Mouse (Mus musculus) MEL (cell line): ENCODE data around the gene Mif. TPM values are rescaled to one million over a fixed set of nuclear protein-coding genes. Genes with fewer than 3 reads are reported as not detected.
A peak's percentile ranks its signal among the peaks of the same experiment; 100 is the strongest.

Source experiments
- DNase-seq: peaks from one replicate; pipeline ENCODE4 v3.0.0; 2011; ENCODE audit warnings: low read depth, low spot score
- H3K27ac ChIP-seq: 2 replicates; pipeline ENCODE4 v1.5.1; 2012; ENCODE audit warnings: low read depth, mild to moderate bottlenecking, control low read depth, low read length, moderate library complexity; ENCODE audit not compliant: control insufficient read depth
- H3K27me3 ChIP-seq, 2 experiments: fragments of 150-350 bp in 1 of 2; sonication (generic) in 1 of 2; 2 replicates each; pipeline ENCODE4 v1.6.1; 2012; ENCODE audit warnings: low read length in 2 of 2, mild to moderate bottlenecking in 2 of 2, improper control_type of control experiment in 1 of 2, moderate library complexity in 1 of 2; ENCODE audit not compliant: insufficient read depth in 2 of 2, control insufficient read depth in 1 of 2
- H3K36me3 ChIP-seq, 2 experiments: 2 replicates each; pipeline ENCODE4 v1.6.1; 2012 to 2014; ENCODE audit warnings: low read length in 2 of 2, improper control_type of control experiment in 1 of 2, inconsistent platforms in 1 of 2, mild to moderate bottlenecking in 1 of 2; ENCODE audit not compliant: insufficient read depth in 2 of 2, control insufficient read depth in 1 of 2
- H3K4me1 ChIP-seq, 2 experiments: fragments of 150-350 bp in 1 of 2; sonication (generic) in 1 of 2; 2 replicates each; pipeline ENCODE4 v1.6.1; 2012; ENCODE audit warnings: low read length in 2 of 2, improper control_type of control experiment in 1 of 2, mild to moderate bottlenecking in 1 of 2; ENCODE audit not compliant: insufficient read depth in 2 of 2, control insufficient read depth in 1 of 2
- H3K4me3 ChIP-seq, 2 experiments: fragments of 150-350 bp in 1 of 2; sonication (generic) in 1 of 2; 2 replicates each; pipeline ENCODE4 v1.5.1; 2012; ENCODE audit warnings: low read depth in 2 of 2, low read length in 2 of 2, mild to moderate bottlenecking in 2 of 2, moderate library complexity in 2 of 2, control low read depth in 1 of 2, improper control_type of control experiment in 1 of 2; ENCODE audit not compliant: control insufficient read depth in 1 of 2, insufficient read depth in 1 of 2
- H3K79me2 ChIP-seq: 2 replicates; pipeline ENCODE4 v1.6.1; 2012; ENCODE audit warnings: mild to moderate bottlenecking, low read length, moderate library complexity; ENCODE audit not compliant: control insufficient read depth, poor library complexity, insufficient read depth
- H3K9ac ChIP-seq: 2 replicates; pipeline ENCODE4 v1.6.1; 2012; ENCODE audit warnings: low read depth, mild to moderate bottlenecking, control low read depth, low read length, moderate library complexity; ENCODE audit not compliant: control insufficient read depth, poor library complexity, severe bottlenecking
- H3K9me3 ChIP-seq: fragments of 150-350 bp; sonication (generic); replicated peaks from 2 replicates; pipeline ENCODE4 v1.6.1; 2012; ENCODE audit warnings: mild to moderate bottlenecking, low read length, improper control_type of control experiment, moderate library complexity; ENCODE audit not compliant: insufficient read depth
- CHD1 ChIP-seq: IDR thresholded peaks from 2 replicates; pipeline ENCODE4 v1.6.1; 2012; ENCODE audit warnings: low read depth, mild to moderate bottlenecking, inconsistent platforms, low read length, improper control_type of control experiment
- CHD2 ChIP-seq: IDR thresholded peaks from 2 replicates; pipeline ENCODE4 v1.6.1; 2011; ENCODE audit warnings: low read length, improper control_type of control experiment
- CTCF ChIP-seq, 3 experiments: IDR thresholded peaks in 2 of 3; conservative IDR thresholded peaks in 1 of 3; 2 replicates each; pipeline ENCODE4 v1.5.1; 2011 to 2012; ENCODE audit warnings: low read length in 3 of 3, low read depth in 2 of 3, mild to moderate bottlenecking in 2 of 3, improper control_type of control experiment in 1 of 3, inconsistent platforms in 1 of 3, mixed read lengths in 1 of 3, moderate library complexity in 1 of 3; ENCODE audit not compliant: control insufficient read depth in 1 of 3, insufficient read depth in 1 of 3, poor library complexity in 1 of 3, severe bottlenecking in 1 of 3
- E2F4 ChIP-seq: IDR thresholded peaks from 2 replicates; pipeline ENCODE4 v1.6.1; 2011; ENCODE audit warnings: low read depth, low read length, improper control_type of control experiment, borderline replicate concordance
- ELF1 ChIP-seq: IDR thresholded peaks from 2 replicates; pipeline ENCODE4 v1.6.1; 2014; ENCODE audit warnings: low read depth, mild to moderate bottlenecking, inconsistent platforms, low read length, improper control_type of control experiment, moderate library complexity
- EP300 ChIP-seq, 2 experiments: IDR thresholded peaks; 2 replicates each; pipeline ENCODE4 v1.6.1; 2011; ENCODE audit warnings: improper control_type of control experiment in 2 of 2, low read length in 2 of 2, low read depth in 1 of 2, mild to moderate bottlenecking in 1 of 2
- ETS1 ChIP-seq: IDR thresholded peaks from 2 replicates; pipeline ENCODE4 v1.6.1; 2012; ENCODE audit warnings: low read depth, mild to moderate bottlenecking, inconsistent platforms, low read length, improper control_type of control experiment, moderate library complexity
- GABPA ChIP-seq: IDR thresholded peaks from 2 replicates; pipeline ENCODE4 v1.6.1; 2012; ENCODE audit warnings: low read depth, mild to moderate bottlenecking, inconsistent platforms, low read length, improper control_type of control experiment, moderate library complexity
- GATA1 ChIP-seq: IDR thresholded peaks from 2 replicates; pipeline ENCODE4 v1.6.1; 2011; ENCODE audit warnings: low read depth, low read length, improper control_type of control experiment
- JUND ChIP-seq: IDR thresholded peaks from 2 replicates; pipeline ENCODE4 v1.6.1; 2011; ENCODE audit warnings: low read depth, mild to moderate bottlenecking, improper control_type of control experiment, low read length
- MAFK ChIP-seq: IDR thresholded peaks from 2 replicates; pipeline ENCODE4 v1.6.1; 2011; ENCODE audit warnings: low read depth, mild to moderate bottlenecking, low read length, improper control_type of control experiment, borderline replicate concordance
- MAX ChIP-seq: IDR thresholded peaks from 2 replicates; pipeline ENCODE4 v1.6.1; 2011; ENCODE audit warnings: low read length, improper control_type of control experiment
- MAZ ChIP-seq: IDR thresholded peaks from 2 replicates; pipeline ENCODE4 v1.6.1; 2012; ENCODE audit warnings: low read depth, mild to moderate bottlenecking, inconsistent platforms, low read length, improper control_type of control experiment
- MXI1 ChIP-seq: IDR thresholded peaks from 2 replicates; pipeline ENCODE4 v1.6.1; 2011; ENCODE audit warnings: mild to moderate bottlenecking, low read depth, low read length, improper control_type of control experiment
- MYB ChIP-seq: IDR thresholded peaks from 2 replicates; pipeline ENCODE4 v1.6.1; 2011; ENCODE audit warnings: mild to moderate bottlenecking, low read depth, low read length, improper control_type of control experiment
- MYC ChIP-seq: IDR thresholded peaks from 2 replicates; pipeline ENCODE4 v1.6.1; 2011; ENCODE audit warnings: low read depth, mild to moderate bottlenecking, low read length, improper control_type of control experiment, moderate library complexity
- NELFE ChIP-seq: IDR thresholded peaks from 2 replicates; pipeline ENCODE4 v1.6.1; 2011; ENCODE audit warnings: low read depth, low read length, improper control_type of control experiment
- POLR2A ChIP-seq, 2 experiments: IDR thresholded peaks; 2 replicates each; pipeline ENCODE4 v1.6.1; 2011 to 2012; ENCODE audit warnings: low read length in 2 of 2, mild to moderate bottlenecking in 2 of 2, control low read depth in 1 of 2, improper control_type of control experiment in 1 of 2, low read depth in 1 of 2, moderate library complexity in 1 of 2; ENCODE audit not compliant: control insufficient read depth in 1 of 2, insufficient read depth in 1 of 2, poor library complexity in 1 of 2
- POLR2AphosphoS2 ChIP-seq: IDR thresholded peaks from 2 replicates; pipeline ENCODE4 v1.6.1; 2011; ENCODE audit warnings: low read length, improper control_type of control experiment
- RCOR1 ChIP-seq: IDR thresholded peaks from 2 replicates; pipeline ENCODE4 v1.6.1; 2012; ENCODE audit warnings: low read depth, mild to moderate bottlenecking, inconsistent platforms, low read length, improper control_type of control experiment
- SIN3A ChIP-seq: IDR thresholded peaks from 2 replicates; pipeline ENCODE4 v1.6.1; 2012; ENCODE audit warnings: low read length, improper control_type of control experiment, inconsistent platforms
- TAL1 ChIP-seq: IDR thresholded peaks from 2 replicates; pipeline ENCODE4 v1.6.1; 2012; ENCODE audit warnings: mild to moderate bottlenecking, inconsistent platforms, low read length, moderate library complexity, mixed read lengths
- TCF12 ChIP-seq: IDR thresholded peaks from 2 replicates; pipeline ENCODE4 v1.6.1; 2014; ENCODE audit warnings: low read depth, mild to moderate bottlenecking, inconsistent platforms, low read length, improper control_type of control experiment, moderate library complexity
- UBTF ChIP-seq: IDR thresholded peaks from 2 replicates; pipeline ENCODE4 v1.6.1; 2012; ENCODE audit warnings: low read depth, mild to moderate bottlenecking, inconsistent platforms, low read length, improper control_type of control experiment, moderate library complexity, borderline replicate concordance; ENCODE audit not compliant: insufficient read depth
- USF2 ChIP-seq, 2 experiments: IDR thresholded peaks; 2 replicates each; pipeline ENCODE4 v1.6.1; 2011 to 2012; ENCODE audit warnings: improper control_type of control experiment in 2 of 2, low read length in 2 of 2, borderline replicate concordance in 1 of 2, inconsistent platforms in 1 of 2, low read depth in 1 of 2, mild to moderate bottlenecking in 1 of 2; ENCODE audit not compliant: insufficient read depth in 1 of 2
- ZC3H11A ChIP-seq: IDR thresholded peaks from 2 replicates; pipeline ENCODE4 v1.6.1; 2012; ENCODE audit warnings: low read depth, mild to moderate bottlenecking, inconsistent platforms, low read length, improper control_type of control experiment
- ZKSCAN1 ChIP-seq: IDR thresholded peaks from 2 replicates; pipeline ENCODE4 v1.6.1; 2012; ENCODE audit warnings: low read depth, mild to moderate bottlenecking, inconsistent platforms, low read length, improper control_type of control experiment, moderate library complexity
- polyA plus RNA-seq, 2 experiments: library from polyadenylated mRNA; stranded (reverse) in 1 of 2; unstranded in 1 of 2; fragments of >175 nt in 1 of 2; fragments of >200 nt in 1 of 2; gene quantifications; 2 replicates each; pipeline versions ENCODE4 v1.2.1 to v1.2.4; 2012; ENCODE audit warnings: low replicate concordance in 2 of 2, low read depth in 1 of 2; ENCODE audit not compliant: insufficient read length in 2 of 2, insufficient read depth in 1 of 2, missing spikeins in 1 of 2
- total RNA-seq: library from RNA; depleted of rRNA; stranded (reverse); fragments of 300-350 nt; gene quantifications from 2 replicates; pipeline ENCODE4 v1.2.3, GENCODE M21; 2012

The Mif gene
- total and polyA plus RNA-seq, 3 experiments = 817 to 2,606 (median 862) TPM

GRCm38 (mm10) chr10:75828500-75828931, 31.5 kb downstream of the Mif start:
- TF ChIP-seq MAFK (no peak), GABPA (no peak), NELFE (no peak), CHD2 (no peak), JUND (no peak), POLR2AphosphoS2 (no peak), USF2 (IDR thresholded peaks at IDR 0.05; ENCODE audit: borderline replicate concordance in 1 of 2, insufficient read depth in 1 of 2, low read depth in 1 of 2, low read length in 2 of 2) (no peak), ETS1 (no peak), GATA1 (no peak), MAZ (no peak), UBTF (no peak), MXI1 (no peak), E2F4 (no peak), CHD1 (no peak), ZC3H11A (no peak), POLR2A (IDR thresholded peaks at IDR 0.05; ENCODE audit: control insufficient read depth in 1 of 2, insufficient read depth in 1 of 2, low read depth in 1 of 2, low read length in 2 of 2, poor library complexity in 1 of 2) (no peak), CTCF (IDR thresholded peaks at IDR 0.05 in 2 of 3, conservative IDR thresholded peaks at IDR 0.05 in 1 of 3; ENCODE audit: control insufficient read depth in 1 of 3, insufficient read depth in 1 of 3, low read depth in 2 of 3, low read length in 3 of 3, poor library complexity in 1 of 3, severe bottlenecking in 1 of 3) (no peak), TAL1 (no peak), ZKSCAN1 (no peak), MYC (no peak)
- Histone ChIP-seq H3K9ac (no peak overlapping the region), H3K27me3 (no peaks in the 10 kb centered on the region), H3K4me3 (no peak overlapping the region), H3K36me3 (peaks cover 0 to 36% of the 10 kb centered on the region in 2 experiments; a peak in 2 of 4 replicates), H3K9me3 (no peaks in the 10 kb centered on the region), H3K27ac (peak overlapping the region; percentile 43; the same call in 1 of the 2 replicates), H3K79me2 (no peaks in the 10 kb centered on the region), H3K4me1 (peaks cover 3 to 43% of the 10 kb centered on the region in 2 experiments)
- peak; percentile 65 for DNase-seq

GRCm38 (mm10) chr10:75827668-75828360, 32.2 kb downstream of the Mif start:
- Histone ChIP-seq H3K4me1 (peaks cover 3 to 43% of the 10 kb centered on the region in 2 experiments), H3K4me3 (peak overlapping the region in 1 of 2 experiments; percentile 38; a peak in 1 of 4 replicates)
- TF ChIP-seq MYB (no peak), TCF12 (peak; percentile 47; the same call in 1 of the 2 replicates), CHD1 (no peak), NELFE (peak; percentile 34; the same call in 1 of the 2 replicates), EP300 (IDR thresholded peaks at IDR 0.05; ENCODE audit: low read depth in 1 of 2, low read length in 2 of 2) (peak; percentile 64 to 89), MXI1 (peak; percentile 62; the same call in 1 of the 2 replicates), MAX (0 out of 2 replicates have a peak, but pooled peaks have one; percentile 42), SIN3A (peak; percentile 55), MYC (0 out of 2 replicates have a peak, but pooled peaks have one; percentile 46), GABPA (no peak), JUND (peak; percentile 57; the same call in 1 of the 2 replicates), ELF1 (peak; percentile 41; the same call in 1 of the 2 replicates), RCOR1 (peak; percentile 64; the same call in 1 of the 2 replicates), ETS1 (peak; percentile 65)
- TF ChIP-seq, all 39 proteins: peak for 11
- H3K9ac ChIP-seq = peak overlapping the region; percentile 43
- peak overlapping the region; percentile 59 for H3K27ac ChIP-seq
- no peaks in the 10 kb centered on the region for H3K9me3 ChIP-seq
- H3K27me3 ChIP-seq = no peaks in the 10 kb centered on the region
- peaks cover 0 to 38% of the 10 kb centered on the region in 2 experiments; a peak in 2 of 4 replicates for H3K36me3 ChIP-seq
- no peaks in the 10 kb centered on the region for H3K79me2 ChIP-seq
- DNase-seq = peak; percentile 90
